Mouse (Mus musculus) kidney, adult 2 months (tissue): ENCODE results near the gene Mgat4a. TPM values are rescaled to one million over a fixed set of nuclear protein-coding genes. Genes with fewer than 3 reads are reported as not detected.
A peak's percentile ranks its signal among the peaks of the same experiment; 100 is the strongest.

Experiments used
- DNase-seq: peaks from one replicate; pipeline ENCODE4 v3.0.0; 2021
- H3K27ac ChIP-seq: fragments of 200-500 bp; 2 replicates; pipeline ENCODE4 v1.5.1; 2012; ENCODE audit warnings: low read depth, low read length, control low read depth, inconsistent platforms; ENCODE audit not compliant: insufficient read depth
- H3K27me3 ChIP-seq: fragments of 200-500 bp; replicated peaks from 2 replicates; pipeline ENCODE4 v1.6.1; 2012; ENCODE audit warnings: mild to moderate bottlenecking, moderate library complexity, low read length, inconsistent platforms; ENCODE audit not compliant: control insufficient read depth, insufficient read depth
- H3K36me3 ChIP-seq: fragments of 200-500 bp; 2 replicates; pipeline ENCODE4 v1.6.1; 2012; ENCODE audit warnings: mild to moderate bottlenecking, moderate library complexity, low read length, inconsistent platforms; ENCODE audit not compliant: control insufficient read depth, insufficient read depth
- H3K4me1 ChIP-seq: fragments of 200-500 bp; 2 replicates; pipeline ENCODE4 v1.6.1; 2011; ENCODE audit warnings: low read length; ENCODE audit not compliant: control insufficient read depth, insufficient read depth
- H3K4me3 ChIP-seq: fragments of 200-500 bp; 2 replicates; pipeline ENCODE4 v1.5.1; 2011; ENCODE audit warnings: mild to moderate bottlenecking, low read depth, low read length, control low read depth; ENCODE audit not compliant: insufficient read depth
- CTCF ChIP-seq: fragments of 200-500 bp; conservative IDR thresholded peaks from 2 replicates; pipeline ENCODE4 v1.5.1; 2011; ENCODE audit warnings: low read depth, mild to moderate bottlenecking, control low read depth, low read length, moderate library complexity, mixed read lengths; ENCODE audit not compliant: insufficient read depth, insufficient read length
- POLR2A ChIP-seq: fragments of 200-500 bp; IDR thresholded peaks from one replicate; pipeline ENCODE4 v1.6.1; 2011; ENCODE audit warnings: low read depth, low read length, control low read depth
- WGBS: fragments of 180-500 bp; shearing (Covaris S2); methylation state at CpG from one replicate; pipeline ENCODE4 v1.1.7; 2018; 5-methylcytosine and 5-hydroxymethylcytosine counted together
- polyA plus RNA-seq: library from polyadenylated mRNA; depleted of rRNA; stranded (reverse); fragments of >200 nt; gene quantifications from 2 replicates; pipeline ENCODE4 v1.2.3, GENCODE M21; 2012

Gene Mgat4a
- polyA plus RNA-seq, 1 experiment = 12.8 TPM

DNA sequence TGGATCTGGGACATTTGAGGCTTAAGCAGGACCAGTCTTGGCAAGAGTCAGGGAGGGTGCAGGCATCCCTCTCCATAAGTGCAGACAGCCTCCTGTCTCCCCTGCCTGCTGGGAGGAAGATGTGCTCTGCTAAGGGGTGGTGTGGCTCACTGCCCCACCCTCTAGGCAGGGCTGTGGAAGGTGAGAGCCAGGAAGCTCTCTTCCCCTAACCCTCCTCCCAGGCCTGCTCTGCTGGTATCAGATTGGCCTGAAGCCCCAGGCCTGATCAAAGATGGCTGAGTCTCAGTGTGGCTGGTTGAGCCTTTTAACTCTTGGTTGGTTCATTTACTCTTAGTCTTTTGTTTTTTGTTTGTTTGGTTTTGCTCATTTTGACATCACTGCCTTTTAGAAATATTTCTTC lies 131.2 kb downstream of the Mgat4a start:
- no peak overlapping the region for H3K27ac ChIP-seq
- no peaks in the 10 kb centered on the region for H3K27me3 ChIP-seq
- no peak for DNase-seq
- no peaks in the 10 kb centered on the region for H3K36me3 ChIP-seq
- TF ChIP-seq POLR2A (no peak), CTCF (no peak)
- H3K4me1 ChIP-seq = no peaks in the 10 kb centered on the region
- H3K4me3 ChIP-seq = no peak overlapping the region

DNA sequence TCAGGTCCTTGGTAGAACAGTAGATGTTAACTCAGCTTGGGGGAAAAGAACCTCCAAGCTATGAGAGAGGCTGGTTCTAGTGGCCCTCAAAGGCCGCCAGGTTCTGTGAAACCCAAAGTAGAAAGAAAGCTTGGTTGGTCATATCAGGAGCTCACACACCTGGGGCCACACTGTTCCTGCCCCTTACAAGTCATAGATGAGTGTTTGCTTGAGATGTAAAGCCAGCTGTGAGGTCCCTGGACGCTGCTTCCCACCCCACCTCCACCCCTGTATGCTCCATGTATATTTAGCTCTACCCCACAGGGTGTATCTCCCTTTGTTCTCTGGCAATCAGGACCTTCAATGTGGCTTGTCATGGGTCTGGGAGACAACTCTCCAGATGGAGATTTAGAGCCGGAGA lies 132.1 kb downstream of the Mgat4a start:
- TF ChIP-seq POLR2A (no peak), CTCF (no peak)
- H3K27me3 ChIP-seq = no peaks in the 10 kb centered on the region
- DNase-seq = no peak
- H3K4me3 ChIP-seq = no peak overlapping the region
- WGBS = 88% methylated on average over 3 of the region's 3 CpGs
- H3K4me1 ChIP-seq = no peaks in the 10 kb centered on the region
- no peaks in the 10 kb centered on the region for H3K36me3 ChIP-seq
- no peak overlapping the region for H3K27ac ChIP-seq

- Histone ChIP-seq H3K4me3 (no peak overlapping the region), H3K36me3 (no peaks in the 10 kb centered on the region), H3K27ac (no peak overlapping the region), H3K27me3 (no peaks in the 10 kb centered on the region), H3K4me1 (no peaks in the 10 kb centered on the region)
- 85% methylated on average over 8 of the region's 8 CpGs for WGBS
- no peak for DNase-seq
- no peak for TF ChIP-seq POLR2A
- TF ChIP-seq CTCF = no peak
Observed at GRCm38 (mm10) chr1:37408059-37408458, 132.8 kb downstream of the Mgat4a start.

- WGBS = 83% methylated on average over 8 of the region's 8 CpGs
- DNase-seq = no peak
- no peaks in the 10 kb centered on the region for H3K36me3 ChIP-seq
- no peak overlapping the region for H3K4me3 ChIP-seq
- TF ChIP-seq CTCF (no peak), POLR2A (no peak)
- H3K27ac ChIP-seq = no peak overlapping the region
- no peaks in the 10 kb centered on the region for H3K27me3 ChIP-seq
- H3K4me1 ChIP-seq = no peaks in the 10 kb centered on the region
Observed at GRCm38 (mm10) chr1:37407228-37407627, 133.6 kb downstream of the Mgat4a start.

GRCm38 (mm10) chr1:37405137-37405536 lies 135.7 kb downstream of the Mgat4a start:
- 89% methylated on average over 2 of the region's 2 CpGs for WGBS
- Histone ChIP-seq H3K4me1 (no peaks in the 10 kb centered on the region), H3K4me3 (no peak overlapping the region), H3K27me3 (no peaks in the 10 kb centered on the region), H3K36me3 (no peaks in the 10 kb centered on the region), H3K27ac (no peak overlapping the region)
- no peak for DNase-seq
- TF ChIP-seq CTCF (no peak), POLR2A (no peak)

- Histone ChIP-seq H3K4me3 (no peak overlapping the region), H3K36me3 (no peaks in the 10 kb centered on the region), H3K4me1 (no peaks in the 10 kb centered on the region), H3K27me3 (no peaks in the 10 kb centered on the region), H3K27ac (no peak overlapping the region)
- WGBS = 61% methylated on average over 4 of the region's 4 CpGs
- peak; percentile 63 for DNase-seq
- no peak for TF ChIP-seq POLR2A
- peak; percentile 87 for TF ChIP-seq CTCF
Observed at GRCm38 (mm10) chr1:37401687-37402086, 139.1 kb downstream of the Mgat4a start.

DNA sequence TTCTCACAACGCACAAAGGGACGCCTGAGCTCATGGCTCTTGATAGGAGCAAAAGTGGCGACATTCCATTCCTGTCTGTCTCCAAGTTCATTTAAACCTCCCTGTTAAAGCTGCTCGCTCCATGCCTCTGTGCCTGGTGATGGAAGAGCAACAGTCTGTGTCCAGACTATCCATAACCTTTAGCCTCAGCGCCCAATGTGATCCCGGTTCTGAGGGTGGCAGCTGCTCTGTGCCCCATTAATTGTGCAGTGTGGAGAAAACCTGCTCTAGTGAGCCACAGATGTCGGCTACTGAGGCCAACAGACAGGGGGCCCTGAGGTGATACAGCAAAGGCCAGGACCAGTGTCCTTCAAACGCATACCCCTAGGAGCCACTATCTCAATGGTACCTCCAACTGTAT lies 141.1 kb downstream of the Mgat4a start:
- Histone ChIP-seq H3K27ac (no peak overlapping the region), H3K4me1 (peaks cover 5% of the 10 kb centered on the region; the same call in 1 of the 2 replicates), H3K27me3 (no peaks in the 10 kb centered on the region), H3K4me3 (no peak overlapping the region), H3K36me3 (no peaks in the 10 kb centered on the region)
- no peak for DNase-seq
- no peak for TF ChIP-seq CTCF
- no peak for TF ChIP-seq POLR2A
- 72% methylated on average over 8 of the region's 8 CpGs for WGBS

GRCm38 (mm10) chr1:37398961-37399360 lies 141.9 kb downstream of the Mgat4a start:
- Histone ChIP-seq H3K27ac (no peak overlapping the region), H3K4me1 (peaks cover 5% of the 10 kb centered on the region; the same call in 1 of the 2 replicates), H3K4me3 (no peak overlapping the region), H3K36me3 (no peaks in the 10 kb centered on the region), H3K27me3 (no peaks in the 10 kb centered on the region)
- WGBS = 66% methylated on average over 3 of the region's 3 CpGs
- DNase-seq = no peak
- TF ChIP-seq POLR2A (no peak), CTCF (no peak)
